Mouse (Mus musculus) brain, embryonic 14.5 days (tissue): ENCODE data around the gene Znhit1.

Experiments used
- CTCF ChIP-seq: fragments of 200-500 bp; IDR thresholded peaks from 2 replicates; pipeline ENCODE4 v1.5.1; 2012; ENCODE audit warnings: inconsistent platforms, mild to moderate bottlenecking, moderate library complexity, borderline replicate concordance; ENCODE audit not compliant: insufficient read depth, insufficient read length; ENCODE audit errors: extremely low read depth
- POLR2A ChIP-seq: fragments of 200-500 bp; IDR thresholded peaks from 2 replicates; pipeline ENCODE4 v1.6.1; 2012; ENCODE audit warnings: mild to moderate bottlenecking, inconsistent platforms, borderline replicate concordance; ENCODE audit not compliant: poor library complexity, insufficient read depth, insufficient read length, severe bottlenecking; ENCODE audit errors: extremely low read depth

DNA sequence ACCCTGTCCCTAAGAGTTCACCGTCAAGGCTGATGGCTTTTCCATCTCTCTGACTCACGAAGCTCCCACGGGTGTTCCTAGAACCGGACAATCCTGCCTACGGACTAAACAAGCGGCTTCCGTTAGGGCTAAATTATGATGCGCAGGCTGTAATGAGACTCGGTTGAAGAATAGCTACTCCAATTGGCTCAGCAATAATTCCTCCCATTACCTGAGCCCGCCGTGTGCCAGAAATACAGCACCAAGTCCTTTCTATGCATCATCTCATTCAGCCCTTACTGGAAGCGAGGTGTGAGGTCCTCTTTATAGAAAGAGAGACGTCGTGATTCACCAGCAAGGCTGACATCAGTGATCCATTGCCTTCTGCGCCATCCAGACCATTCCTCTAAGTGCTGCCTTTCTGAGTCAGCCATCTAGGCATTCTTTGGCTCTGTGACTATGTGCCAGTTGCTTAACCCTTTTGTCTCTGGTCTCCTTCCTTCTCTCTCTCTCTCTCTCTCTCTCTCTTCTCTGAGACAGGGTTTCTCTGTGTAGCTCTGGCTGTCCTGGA, 24.7 kb upstream of the Znhit1 start:
- TF ChIP-seq POLR2A (no peak), CTCF (no peak)
